Mouse (Mus musculus): ENCODE results near the gene Mettl6.

Mettl6 gene

GRCm38 (mm10) chr14:31494975-31495455 is at the start of gene Mettl6:
Gene Mettl6 (minus strand): TSS chr14:31495040.
- peak; percentile 89 for DNase-seq

DNA sequence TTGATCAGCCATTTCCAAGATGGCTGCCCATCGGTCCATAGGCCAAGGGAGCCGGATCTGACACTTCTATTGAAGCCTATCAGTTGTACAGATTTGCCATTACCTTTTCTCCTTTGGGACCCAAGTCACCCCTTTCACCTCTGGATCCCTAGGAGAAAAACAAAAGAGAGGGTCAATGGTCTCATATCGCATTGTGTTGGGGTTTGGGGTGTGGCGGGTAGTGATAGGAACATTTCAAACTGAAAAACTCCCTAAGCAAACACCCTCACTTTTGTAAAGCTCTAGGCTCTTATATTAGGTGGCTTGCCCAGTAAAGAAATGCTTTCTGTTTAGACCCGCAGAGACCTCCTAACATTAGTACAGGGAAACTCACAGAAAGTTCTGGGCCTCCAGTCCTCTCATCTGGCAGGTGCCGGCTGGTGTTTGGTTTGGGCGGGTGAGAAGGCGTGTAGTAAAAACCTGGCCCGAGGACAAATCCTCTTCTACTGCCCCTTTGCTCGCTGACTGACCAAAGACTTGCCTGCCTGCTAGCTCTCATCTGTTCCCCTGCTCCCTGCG is 49.1 kb upstream of the Mettl6 start:
- DNase-seq, result no peak

GRCm38 (mm10) chr14:31537298-31537697 is 42.5 kb upstream of the Mettl6 start:
- peak; percentile 31 for DNase-seq

GRCm38 (mm10) chr14:31532656-31533055 is 37.8 kb upstream of the Mettl6 start:
- DNase-seq, result peak; percentile 58

- peak; percentile 26 for DNase-seq
Measured at GRCm38 (mm10) chr14:31531506-31532148, 36.8 kb upstream of the Mettl6 start.

DNA sequence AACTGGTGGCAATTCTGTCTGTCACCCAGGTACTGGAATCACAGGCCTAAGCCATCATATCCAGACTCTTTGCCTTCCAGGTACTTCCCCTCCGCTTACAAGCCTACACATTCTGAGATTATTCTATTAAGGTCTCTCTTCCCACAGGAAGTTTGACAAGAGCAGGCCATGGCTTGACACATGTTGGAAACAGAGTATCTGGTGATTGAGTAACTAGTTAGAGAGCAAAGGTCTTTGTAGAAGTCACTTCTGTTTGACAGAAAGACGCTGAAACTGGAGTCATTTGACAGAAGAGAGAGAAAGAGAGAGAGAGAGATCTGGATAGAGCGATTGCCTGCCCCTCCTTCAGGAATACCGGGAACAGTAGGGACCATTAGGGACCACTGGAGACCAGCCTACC is 36.0 kb upstream of the Mettl6 start:
- DNase-seq, result peak; percentile 26

- no peak for DNase-seq
Measured at GRCm38 (mm10) chr14:31525040-31525810, 30.4 kb upstream of the Mettl6 start.

DNA sequence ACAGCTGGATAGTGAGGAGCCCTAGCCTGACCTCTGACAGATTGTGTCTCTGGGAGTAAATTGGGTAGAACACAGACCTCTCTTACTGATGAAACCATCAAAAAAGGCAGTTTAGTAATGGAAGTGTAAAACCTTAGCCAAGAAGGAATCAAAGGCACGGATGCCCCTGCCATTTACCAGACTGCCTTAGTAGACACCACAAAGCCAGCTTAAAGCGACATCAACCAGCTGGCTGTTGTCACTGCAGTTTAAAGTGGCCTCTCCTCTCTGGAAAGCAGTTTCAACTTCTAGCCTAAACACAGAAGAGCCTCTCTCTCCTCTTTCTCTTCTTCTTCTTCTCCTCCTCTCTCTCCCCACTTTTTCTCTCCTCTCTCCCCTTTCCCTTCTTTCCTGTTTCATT is 26.5 kb upstream of the Mettl6 start:
- DNase-seq, result no peak

GRCm38 (mm10) chr14:31519165-31519564 is 24.3 kb upstream of the Mettl6 start:
- DNase-seq, result peak; percentile 68

DNA sequence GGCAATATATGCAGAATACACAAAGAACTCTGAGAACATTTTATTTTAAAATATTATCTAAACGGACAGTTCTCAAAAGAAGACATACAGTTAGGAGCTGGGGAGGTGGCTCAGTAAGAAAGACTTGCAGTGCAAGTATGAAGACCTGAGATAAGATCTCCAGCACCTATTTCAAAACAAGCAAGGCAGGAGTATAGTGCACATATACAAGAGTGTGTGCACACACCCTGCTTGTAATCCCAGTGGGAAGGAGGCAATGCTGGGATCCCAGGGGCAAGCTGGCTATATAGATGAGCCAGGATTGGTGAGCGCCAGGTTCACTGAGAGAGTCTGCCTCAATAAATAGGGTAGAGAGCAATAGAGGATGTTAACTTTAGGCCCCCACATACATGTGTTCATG is 21.1 kb upstream of the Mettl6 start:
- no peak for DNase-seq

- no peak for DNase-seq
Measured at GRCm38 (mm10) chr14:31510322-31510721, 15.5 kb upstream of the Mettl6 start.

GRCm38 (mm10) chr14:31509911-31510310 is 15.1 kb upstream of the Mettl6 start:
- DNase-seq, result no peak

DNA sequence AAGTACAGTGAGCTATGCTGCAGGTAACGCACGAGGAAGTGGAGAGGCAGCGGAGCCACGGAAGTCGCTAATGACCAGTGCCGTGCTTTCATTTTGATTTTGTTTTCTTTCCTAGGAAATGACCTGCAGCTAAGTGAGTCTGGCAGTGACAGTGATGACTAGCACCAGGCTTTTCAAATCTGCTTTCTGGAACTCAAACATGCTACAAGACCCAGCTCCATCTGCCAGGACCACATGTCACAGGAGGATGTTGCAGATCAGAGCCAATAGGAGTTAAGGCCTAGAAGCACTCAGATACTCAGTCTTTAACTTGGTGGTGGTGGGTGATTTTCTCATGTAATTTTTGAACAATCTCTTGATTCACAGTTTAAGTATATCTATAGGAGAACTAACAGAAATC is 11.6 kb upstream of the Mettl6 start:
- DNase-seq, result no peak

GRCm38 (mm10) chr14:31503406-31503805 is 8.6 kb upstream of the Mettl6 start:
- DNase-seq, result no peak

DNA sequence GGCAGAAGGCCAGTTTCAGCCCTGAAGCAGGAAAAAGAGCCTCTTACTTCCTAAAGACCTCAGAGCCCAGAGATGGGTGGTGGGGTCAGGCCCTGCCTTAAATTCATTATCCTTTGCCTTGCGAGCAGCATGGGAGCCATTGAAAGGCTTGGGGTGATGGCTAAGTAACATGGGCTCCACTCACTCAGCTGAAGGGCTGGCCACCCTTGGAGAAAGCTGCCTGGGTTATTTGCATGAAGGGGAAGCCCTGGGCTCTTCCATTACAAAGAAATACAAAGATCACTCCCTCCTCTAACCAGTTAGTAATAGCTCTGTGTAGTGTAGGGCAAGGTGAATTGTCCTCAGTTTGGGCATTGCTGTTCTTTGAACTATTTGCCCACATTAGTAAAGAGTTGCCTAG is 4.7 kb upstream of the Mettl6 start:
- DNase-seq, result no peak

GRCm38 (mm10) chr14:31496241-31496646 is 1.4 kb upstream of the Mettl6 start:
- no peak for DNase-seq

- no peak for DNase-seq
Measured at GRCm38 (mm10) chr14:31495538-31495937, 698 bp upstream of the Mettl6 start.

- no peak for DNase-seq
Measured at GRCm38 (mm10) chr14:31494349-31494974, 378 bp downstream of the Mettl6 start, which contains the start of gene Eaf1. Gene Eaf1 (plus strand): TSS chr14:31494399.

- no peak for DNase-seq
Measured at GRCm38 (mm10) chr14:31493901-31494300, 939 bp downstream of the Mettl6 start.

DNA sequence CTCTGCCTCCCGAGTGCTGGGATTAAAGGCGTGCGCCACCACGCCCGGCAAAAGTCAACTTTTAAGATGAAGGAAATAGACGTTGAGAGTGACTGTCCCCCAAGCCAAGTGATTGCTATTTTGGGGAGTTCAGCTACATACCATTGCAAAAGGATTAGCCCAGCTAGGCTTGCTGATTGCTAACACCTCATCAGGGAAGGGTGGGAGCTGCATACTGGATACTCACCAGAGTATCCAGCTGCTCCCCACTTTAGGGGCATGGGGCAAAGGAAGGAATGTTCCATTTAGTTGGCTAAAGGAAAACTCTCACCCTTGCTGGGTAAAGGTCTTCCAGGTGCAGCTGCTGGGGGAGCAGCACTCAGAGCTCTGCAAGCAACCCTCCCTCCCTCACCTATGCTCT is 6.8 kb downstream of the Mettl6 start:
- DNase-seq, result no peak

- DNase-seq, result no peak
Measured at GRCm38 (mm10) chr14:31486465-31486864, 8.4 kb downstream of the Mettl6 start.

DNA sequence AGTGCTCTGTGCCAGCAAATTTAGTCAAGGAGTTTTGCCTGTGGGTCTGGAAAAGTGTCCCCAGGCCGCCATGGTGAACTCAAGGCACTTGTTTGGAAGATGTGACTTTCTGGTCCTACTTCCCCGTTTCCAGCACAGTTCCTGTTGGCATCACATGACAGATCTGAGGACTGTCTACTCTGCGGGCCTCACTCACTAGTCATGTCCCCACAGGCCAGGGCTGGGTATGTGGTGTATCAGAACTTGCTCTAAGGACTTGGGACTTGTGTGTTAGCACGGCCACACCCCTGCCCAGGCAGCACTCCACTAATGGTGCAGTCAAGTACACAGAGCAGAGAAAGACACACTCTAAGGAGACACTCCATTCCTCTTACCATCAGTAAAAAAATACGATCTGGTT is 12.4 kb downstream of the Mettl6 start:
- DNase-seq, result no peak

GRCm38 (mm10) chr14:31473297-31473696 is 21.5 kb downstream of the Mettl6 start:
- DNase-seq, result no peak

Measured in kidney, adult 11 months (tissue).